Mouse (Mus musculus): ENCODE data around the gene Qsox1. TPM values are rescaled to one million over a fixed set of nuclear protein-coding genes. Genes with fewer than 3 reads are reported as not detected.

The Qsox1 gene
- polyA plus RNA-seq, 1 experiment from 2014 or later: 23.4 TPM

- Histone ChIP-seq H3K4me1 (replicated peaks) (peaks cover 22% of the 10 kb centered on the region), H3K4me3 (no peak overlapping the region), H3K27ac (no peak overlapping the region), H3K9ac (no peak overlapping the region), H3K4me2 (no peak overlapping the region), H3K36me3 (peaks cover 21% of the 10 kb centered on the region; the same call in 1 of the 2 replicates), H3K9me3 (replicated peaks) (no peaks in the 10 kb centered on the region), H3K27me3 (no peaks in the 10 kb centered on the region)
- no peak for ATAC-seq (replicated peaks; ENCODE audit: insufficient number of reproducible peaks, insufficient read depth, low FRiP score, low read depth)
- 36% methylated on average over 4 of the region's 4 CpGs for WGBS
Measured at GRCm38 (mm10) chr1:155797425-155797824, 15.3 kb downstream of the Qsox1 start.

- 48% methylated on average over 11 of the region's 11 CpGs for WGBS
- no peak overlapping the region for H3K4me2 ChIP-seq
- peaks cover 22% of the 10 kb centered on the region for H3K4me1 ChIP-seq (replicated peaks)
- ATAC-seq (replicated peaks; ENCODE audit: insufficient number of reproducible peaks, insufficient read depth, low FRiP score, low read depth): no peak
- H3K9ac ChIP-seq: no peak overlapping the region
- no peaks in the 10 kb centered on the region for H3K27me3 ChIP-seq
- no peak overlapping the region for H3K27ac ChIP-seq
- H3K36me3 ChIP-seq: peaks cover 20% of the 10 kb centered on the region; the same call in 1 of the 2 replicates
- H3K9me3 ChIP-seq (replicated peaks): no peaks in the 10 kb centered on the region
- H3K4me3 ChIP-seq: no peak overlapping the region
Measured at GRCm38 (mm10) chr1:155796757-155797405, 15.8 kb downstream of the Qsox1 start.

- ATAC-seq (replicated peaks; ENCODE audit: insufficient number of reproducible peaks, insufficient read depth, low FRiP score, low read depth): no peak
- Histone ChIP-seq H3K9ac (no peak overlapping the region), H3K27me3 (no peaks in the 10 kb centered on the region), H3K4me3 (no peak overlapping the region), H3K36me3 (peaks cover 24% of the 10 kb centered on the region; the same call in 1 of the 2 replicates), H3K4me1 (replicated peaks) (peaks cover 22% of the 10 kb centered on the region), H3K4me2 (no peak overlapping the region), H3K9me3 (replicated peaks) (no peaks in the 10 kb centered on the region), H3K27ac (no peak overlapping the region)
- 74% methylated on average over 5 of the region's 5 CpGs for WGBS
Measured at GRCm38 (mm10) chr1:155795791-155796233, 16.9 kb downstream of the Qsox1 start.

GRCm38 (mm10) chr1:155794855-155795254 is 17.8 kb downstream of the Qsox1 start:
- 84% methylated on average over 6 of the region's 6 CpGs for WGBS
- H3K4me3 ChIP-seq: no peak overlapping the region
- H3K36me3 ChIP-seq: peaks cover 29% of the 10 kb centered on the region; the same call in 1 of the 2 replicates
- no peak overlapping the region for H3K4me2 ChIP-seq
- H3K27me3 ChIP-seq: no peaks in the 10 kb centered on the region
- H3K9ac ChIP-seq: no peak overlapping the region
- H3K4me1 ChIP-seq (replicated peaks): peaks cover 22% of the 10 kb centered on the region
- ATAC-seq (replicated peaks; ENCODE audit: insufficient number of reproducible peaks, insufficient read depth, low FRiP score, low read depth): no peak
- H3K27ac ChIP-seq: no peak overlapping the region
- H3K9me3 ChIP-seq (replicated peaks): no peaks in the 10 kb centered on the region

GRCm38 (mm10) chr1:155791919-155792318 is 20.8 kb downstream of the Qsox1 start:
- 48% methylated on average over 5 of the region's 5 CpGs for WGBS
- H3K27me3 ChIP-seq: no peaks in the 10 kb centered on the region
- no peak overlapping the region for H3K4me3 ChIP-seq
- no peak overlapping the region for H3K27ac ChIP-seq
- ATAC-seq (replicated peaks; ENCODE audit: insufficient number of reproducible peaks, insufficient read depth, low FRiP score, low read depth): no peak
- H3K4me2 ChIP-seq: no peak overlapping the region
- H3K36me3 ChIP-seq: peaks cover 41% of the 10 kb centered on the region
- H3K4me1 ChIP-seq (replicated peaks): peaks cover 11% of the 10 kb centered on the region
- no peak overlapping the region for H3K9ac ChIP-seq
- H3K9me3 ChIP-seq (replicated peaks): no peaks in the 10 kb centered on the region

DNA sequence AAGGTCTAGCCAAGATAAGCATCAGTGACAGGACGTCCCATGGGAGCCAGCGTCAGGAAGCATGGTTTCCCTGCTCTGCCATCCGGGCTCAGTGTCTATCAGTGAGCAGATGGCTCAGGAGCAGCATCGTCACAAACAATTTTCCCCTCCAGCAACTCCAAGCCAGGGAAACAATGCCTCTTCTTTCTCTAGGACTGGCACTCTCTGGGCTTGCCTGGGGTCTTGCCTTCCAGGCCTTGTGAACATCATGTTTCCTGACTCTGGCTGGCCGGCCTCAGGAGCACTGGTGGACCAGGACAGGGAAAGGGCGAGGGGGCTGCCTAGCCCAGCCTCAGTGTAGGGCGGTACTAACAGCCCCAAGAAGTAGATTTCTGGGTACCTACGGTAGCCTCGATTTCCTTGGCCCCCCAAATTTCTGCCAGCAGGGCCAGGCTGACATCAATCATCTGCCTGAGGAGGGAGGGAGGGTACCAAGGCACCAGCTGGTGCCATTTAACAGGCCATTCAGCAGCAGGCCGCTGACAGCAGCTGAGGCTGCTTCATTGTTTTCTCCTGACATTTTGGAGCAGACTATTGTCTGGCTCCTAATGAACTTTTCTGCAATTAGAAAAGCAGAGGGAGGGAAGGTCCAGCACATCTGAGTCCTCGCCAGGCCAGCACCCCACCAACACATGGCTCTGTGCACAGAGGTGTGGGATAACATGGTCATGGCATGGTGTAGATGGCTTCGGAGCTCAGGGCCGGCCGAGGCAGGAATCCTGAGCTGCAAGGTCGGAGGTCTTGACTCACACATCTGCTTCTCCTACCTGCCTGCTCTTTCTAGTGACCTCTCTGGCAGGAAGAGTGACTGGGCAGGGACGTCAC is 22.3 kb downstream of the Qsox1 start:
- peaks cover 50% of the 10 kb centered on the region for H3K36me3 ChIP-seq
- no peaks in the 10 kb centered on the region for H3K27me3 ChIP-seq
- ATAC-seq (replicated peaks; ENCODE audit: insufficient number of reproducible peaks, insufficient read depth, low FRiP score, low read depth): no peak
- no peak overlapping the region for H3K4me3 ChIP-seq
- no peak overlapping the region for H3K4me2 ChIP-seq
- H3K27ac ChIP-seq: no peak overlapping the region
- WGBS: 73% methylated on average over 16 of the region's 16 CpGs
- no peaks in the 10 kb centered on the region for H3K4me1 ChIP-seq (replicated peaks)
- H3K9me3 ChIP-seq (replicated peaks): no peaks in the 10 kb centered on the region
- H3K9ac ChIP-seq: no peak overlapping the region

GRCm38 (mm10) chr1:155785886-155786285 is 26.8 kb downstream of the Qsox1 start:
- H3K27ac ChIP-seq: no peak overlapping the region
- no peaks in the 10 kb centered on the region for H3K27me3 ChIP-seq
- 62% methylated on average over 7 of the region's 7 CpGs for WGBS
- H3K9ac ChIP-seq: no peak overlapping the region
- H3K4me1 ChIP-seq (replicated peaks): peaks cover 5% of the 10 kb centered on the region
- no peak for ATAC-seq (replicated peaks; ENCODE audit: insufficient number of reproducible peaks, insufficient read depth, low FRiP score, low read depth)
- no peak overlapping the region for H3K4me2 ChIP-seq
- H3K36me3 ChIP-seq: peaks cover 44% of the 10 kb centered on the region
- no peaks in the 10 kb centered on the region for H3K9me3 ChIP-seq (replicated peaks)
- no peak overlapping the region for H3K4me3 ChIP-seq

DNA sequence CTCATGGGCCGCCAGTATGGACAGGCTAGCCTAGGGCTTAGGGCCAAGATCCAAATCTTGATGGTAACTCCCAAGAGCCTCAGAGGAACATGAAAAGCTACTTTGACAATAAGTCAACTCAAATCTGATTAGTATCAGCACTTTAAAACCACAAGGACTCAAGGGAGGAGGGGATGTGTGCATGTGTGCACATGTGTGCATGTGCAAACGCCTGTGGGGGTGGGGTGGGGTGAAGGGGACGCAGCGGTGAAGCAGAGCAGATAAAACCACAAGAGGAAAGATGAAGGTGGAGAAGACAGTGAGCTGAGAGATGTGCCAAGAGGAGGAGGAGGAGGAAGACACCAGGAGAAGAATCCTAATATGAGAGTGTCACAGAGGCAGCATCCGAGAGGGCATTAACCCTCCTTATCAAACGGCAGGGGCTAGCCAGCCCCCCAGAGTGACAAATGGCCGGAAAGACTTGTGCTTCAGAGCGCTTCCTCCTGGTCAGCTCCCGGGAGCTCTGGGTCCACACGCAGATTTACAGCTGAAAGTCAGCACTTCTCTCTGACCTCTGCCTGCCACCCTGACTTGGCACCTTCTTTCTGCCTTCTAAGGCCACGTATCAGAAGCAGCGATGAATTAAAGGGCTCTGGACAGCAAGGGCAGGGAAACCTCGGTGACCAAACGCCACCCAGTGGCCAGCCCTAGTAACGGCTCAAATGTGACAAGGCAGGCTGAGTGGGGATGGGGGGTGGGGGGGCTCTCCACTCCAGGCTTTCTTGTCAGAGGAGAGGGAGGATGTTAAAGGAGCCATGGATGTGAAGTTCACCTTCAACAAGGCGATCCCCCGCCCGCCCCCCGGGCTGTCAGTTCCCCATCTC is 28.1 kb downstream of the Qsox1 start:
- Histone ChIP-seq H3K9ac (no peak overlapping the region), H3K4me3 (no peak overlapping the region), H3K4me1 (replicated peaks) (peaks cover 5% of the 10 kb centered on the region), H3K36me3 (peaks cover 41% of the 10 kb centered on the region), H3K27ac (no peak overlapping the region), H3K9me3 (replicated peaks) (no peaks in the 10 kb centered on the region), H3K4me2 (peak overlapping the region; percentile 26; the same call in 1 of the 2 replicates), H3K27me3 (no peaks in the 10 kb centered on the region)
- 28% methylated on average over 19 of the region's 19 CpGs for WGBS
- no peak for ATAC-seq (replicated peaks; ENCODE audit: insufficient number of reproducible peaks, insufficient read depth, low FRiP score, low read depth)

- no peak for ATAC-seq (replicated peaks; ENCODE audit: insufficient number of reproducible peaks, insufficient read depth, low FRiP score, low read depth)
- Histone ChIP-seq H3K9me3 (replicated peaks) (no peaks in the 10 kb centered on the region), H3K4me1 (replicated peaks) (peaks cover 5% of the 10 kb centered on the region), H3K27me3 (no peaks in the 10 kb centered on the region), H3K27ac (no peak overlapping the region), H3K4me3 (no peak overlapping the region), H3K4me2 (no peak overlapping the region), H3K9ac (no peak overlapping the region), H3K36me3 (peaks cover 41% of the 10 kb centered on the region)
- 75% methylated on average over 5 of the region's 5 CpGs for WGBS
Measured at GRCm38 (mm10) chr1:155782382-155782781, 30.3 kb downstream of the Qsox1 start.

GRCm38 (mm10) chr1:155777641-155778625 is 34.8 kb downstream of the Qsox1 start:
- Histone ChIP-seq H3K9me3 (replicated peaks) (no peaks in the 10 kb centered on the region), H3K27ac (no peak overlapping the region), H3K4me2 (no peak overlapping the region), H3K9ac (no peak overlapping the region), H3K4me1 (replicated peaks) (no peaks in the 10 kb centered on the region), H3K36me3 (peaks cover 24% of the 10 kb centered on the region), H3K27me3 (no peaks in the 10 kb centered on the region), H3K4me3 (no peak overlapping the region)
- 70% methylated on average over 14 of the region's 14 CpGs for WGBS
- ATAC-seq (replicated peaks; ENCODE audit: insufficient number of reproducible peaks, insufficient read depth, low FRiP score, low read depth): 0 out of 2 replicates have a peak, but pooled peaks have one; percentile 20

All from heart, embryonic 15.5 days (tissue).